ENCODE assay signal across 8 mouse cellular contexts in the genomic region with DNA sequence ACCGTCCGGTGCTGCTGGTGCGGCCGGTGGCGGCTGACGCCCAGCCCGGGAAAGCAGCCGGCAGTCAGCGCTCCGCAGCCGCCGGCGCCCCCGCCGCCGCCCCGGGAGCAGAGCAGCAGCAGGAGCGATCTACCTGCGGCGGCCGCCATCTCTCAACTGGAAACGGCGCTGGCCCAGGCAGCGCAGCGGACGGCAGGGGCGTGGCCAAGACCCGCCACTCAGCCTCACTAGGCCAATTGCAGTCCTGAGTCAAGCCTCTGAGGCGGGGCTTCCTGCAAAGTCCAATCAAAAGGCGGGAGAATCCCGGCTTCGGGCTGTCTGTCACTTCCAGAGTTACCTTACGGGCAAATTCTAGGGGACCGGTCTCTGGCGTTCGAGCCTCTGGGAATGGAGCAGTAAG. TPM values are rescaled to one million over a fixed set of nuclear protein-coding genes. Genes with fewer than 3 reads are reported as not detected.
DNase-seq lines count a peak whose midpoint lies in the region; ATAC-seq lines count a peak whose summit lies in the region.

A gene (minus strand): TSS at position 171 of the 400 bp plus-strand sequence.

- peak; percentile 98 for DNase-seq in ZHBTc4 (ENCODE audit: low read depth, low spot score)
- DNase-seq in gastrocnemius, adult 8-10 months (ENCODE audit: low spot score in 2 of 2), result peak; percentile 95
- peak; percentile 94 for DNase-seq in induced T-regulatory cell, adult 2 months (ENCODE audit: low read depth)
- peak; percentile 89 to 97 for DNase-seq in left cerebral cortex, adult 9 months (ENCODE audit: low spot score in 2 of 2)
- peak; percentile 93 for DNase-seq in right cerebral cortex, postnatal 14 days
- DNase-seq in urinary bladder, postnatal 36 days (ENCODE audit: low spot score in 2 of 2), result peak; percentile 92 to 96

- peak; percentile 96 for ATAC-seq in common myeloid progenitor, adult 5-6 weeks (replicated peaks; ENCODE audit: low read depth, poor library complexity, severe bottlenecking)
- peak; percentile 93 for ATAC-seq in megakaryocyte progenitor cell, adult 5-6 weeks (replicated peaks; ENCODE audit: poor library complexity)

RNA-seq across cellular contexts. Expression of the gene that starts here (rescaled TPM):
- 16.5 and 25.4 TPM in 2 replicates for total RNA-seq in common myeloid progenitor, adult 5-6 weeks (2017)
- total RNA-seq in gastrocnemius, adult 8-10 months (2022), result 10 to 100 TPM; 37.1 to 42.2 (median 41.1) TPM
- 39.5 and 43.0 TPM in 2 replicates for total RNA-seq in megakaryocyte progenitor cell, adult 5-6 weeks (2015)
- 57.3 and 60.1 TPM in 2 replicates for total RNA-seq in megakaryocyte progenitor cell, adult 5-6 weeks (2017)

Comparison
In these comparisons a context has a peak if more than half of its experiments do, and no peak if none do; other contexts are left out.
1. Peak in every context shown above with its lines: DNase-seq and ATAC-seq.